Mouse (Mus musculus) megakaryocyte, embryonic 14.5 days (primary cell): ENCODE measurements at regions not wholly inside any gene's neighbourhood (a gene's known extent, or its start where the extent isn't known, plus 50 kb on each side); places are given as distances from the start of the nearest gene placed in this dataset.

Experiments used
- FLI1 ChIP-seq: IDR thresholded peaks from 2 replicates; pipeline ENCODE4 v1.6.1; 2012; ENCODE audit warnings: low read length, inconsistent platforms, mixed read lengths
- GATA1 ChIP-seq: IDR thresholded peaks from 3 replicates; pipeline ENCODE4 v1.6.1; 2012; ENCODE audit warnings: mixed read lengths, low read length, inconsistent platforms, borderline replicate concordance

GRCm38 (mm10) chr2:74119167-74119937, 208.2 kb upstream of the Atp5g3 start:
- TF ChIP-seq FLI1 (no peak), GATA1 (no peak)
